Mouse (Mus musculus): ENCODE results near the gene Rflnb. TPM values are rescaled to one million over a fixed set of nuclear protein-coding genes. Genes with fewer than 3 reads are reported as not detected.

The Rflnb gene
- polyA plus RNA-seq, 1 experiment from 2014 or later, result 35.4 TPM

- Histone ChIP-seq H3K4me1 (peaks cover 8% of the 10 kb centered on the region), H3K9me3 (replicated peaks) (no peaks in the 10 kb centered on the region), H3K27ac (no peak within 1 kb of the TSS), H3K27me3 (ENCODE audit: low read depth, poor library complexity, severe bottlenecking) (peaks cover 48% of the 10 kb centered on the region), H3K36me3 (no peaks in the 10 kb centered on the region), H3K4me3 (peak within 1 kb of the TSS; percentile 68)
- peak; percentile 86 for DNase-seq (ENCODE audit: low spot score)
- 13% methylated on average over 36 of the region's 36 CpGs for WGBS
Observed at GRCm38 (mm10) chr11:75999440-76000155, 28.0 kb downstream of the Rflnb start, which contains the start of gene 1700016K19Rik. Gene 1700016K19Rik (plus strand): TSS chr11:75999912.

DNA sequence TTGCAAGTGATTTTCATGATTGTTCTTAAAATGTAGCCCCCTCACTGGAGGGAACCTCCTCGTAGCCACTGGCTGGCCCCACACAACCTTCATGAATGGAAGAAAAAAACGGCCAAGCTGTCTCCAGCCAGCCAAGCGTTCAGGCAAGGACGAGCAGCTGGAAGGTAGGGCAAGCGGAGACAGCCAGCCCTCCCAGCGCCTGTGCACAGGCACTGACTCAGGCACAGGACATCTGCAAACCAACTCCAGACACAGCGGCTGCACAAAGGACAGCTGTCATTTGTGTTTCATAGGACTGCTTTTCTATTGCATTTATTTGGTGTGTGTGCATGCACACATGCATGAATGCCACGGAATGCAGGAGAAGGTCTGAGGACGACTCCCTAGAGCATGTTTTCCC is 33.2 kb downstream of the Rflnb start:
- Histone ChIP-seq H3K4me1 (peaks cover under 1% of the 10 kb centered on the region; the same call in 1 of the 2 replicates), H3K4me3 (no peak overlapping the region), H3K27me3 (ENCODE audit: low read depth, poor library complexity, severe bottlenecking) (peaks cover 5% of the 10 kb centered on the region; the same call in 1 of the 2 replicates), H3K9me3 (replicated peaks) (no peaks in the 10 kb centered on the region), H3K27ac (no peak overlapping the region), H3K36me3 (no peaks in the 10 kb centered on the region)
- no peak for DNase-seq (ENCODE audit: low spot score)
- 68% methylated on average over 9 of the region's 9 CpGs for WGBS

- no peak for DNase-seq (ENCODE audit: low spot score)
- Histone ChIP-seq H3K27ac (no peak overlapping the region), H3K36me3 (no peaks in the 10 kb centered on the region), H3K27me3 (ENCODE audit: low read depth, poor library complexity, severe bottlenecking) (no peaks in the 10 kb centered on the region), H3K9me3 (replicated peaks) (no peaks in the 10 kb centered on the region), H3K4me1 (no peaks in the 10 kb centered on the region), H3K4me3 (no peak overlapping the region)
- WGBS, result 91% methylated on average over 8 of the region's 8 CpGs
Observed at GRCm38 (mm10) chr11:75992481-75992880, 35.1 kb downstream of the Rflnb start.

DNA sequence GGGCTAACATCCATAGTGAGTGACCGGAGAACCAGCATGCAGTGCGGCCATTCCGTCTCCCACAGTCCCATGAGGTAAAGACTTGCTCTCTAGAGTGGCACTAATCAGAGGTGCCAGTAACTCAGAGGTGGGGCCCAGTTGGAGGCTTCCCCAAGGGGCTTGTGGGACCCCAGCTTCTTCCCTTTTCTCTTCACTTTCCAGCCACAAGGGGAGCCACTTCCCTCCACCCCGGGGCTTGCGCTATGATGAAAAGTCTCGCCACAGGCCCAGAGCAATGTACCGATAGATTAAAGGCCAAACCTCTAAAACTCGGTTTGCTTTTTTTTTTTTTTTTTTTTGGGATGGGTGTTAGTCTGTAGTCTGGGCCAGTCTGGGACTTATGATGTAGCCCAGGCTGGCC is 35.7 kb downstream of the Rflnb start:
- Histone ChIP-seq H3K9me3 (replicated peaks) (no peaks in the 10 kb centered on the region), H3K27me3 (ENCODE audit: low read depth, poor library complexity, severe bottlenecking) (no peaks in the 10 kb centered on the region), H3K27ac (no peak overlapping the region), H3K36me3 (no peaks in the 10 kb centered on the region), H3K4me3 (no peak overlapping the region), H3K4me1 (no peaks in the 10 kb centered on the region)
- 88% methylated on average over 8 of the region's 8 CpGs for WGBS
- no peak for DNase-seq (ENCODE audit: low spot score)

DNA sequence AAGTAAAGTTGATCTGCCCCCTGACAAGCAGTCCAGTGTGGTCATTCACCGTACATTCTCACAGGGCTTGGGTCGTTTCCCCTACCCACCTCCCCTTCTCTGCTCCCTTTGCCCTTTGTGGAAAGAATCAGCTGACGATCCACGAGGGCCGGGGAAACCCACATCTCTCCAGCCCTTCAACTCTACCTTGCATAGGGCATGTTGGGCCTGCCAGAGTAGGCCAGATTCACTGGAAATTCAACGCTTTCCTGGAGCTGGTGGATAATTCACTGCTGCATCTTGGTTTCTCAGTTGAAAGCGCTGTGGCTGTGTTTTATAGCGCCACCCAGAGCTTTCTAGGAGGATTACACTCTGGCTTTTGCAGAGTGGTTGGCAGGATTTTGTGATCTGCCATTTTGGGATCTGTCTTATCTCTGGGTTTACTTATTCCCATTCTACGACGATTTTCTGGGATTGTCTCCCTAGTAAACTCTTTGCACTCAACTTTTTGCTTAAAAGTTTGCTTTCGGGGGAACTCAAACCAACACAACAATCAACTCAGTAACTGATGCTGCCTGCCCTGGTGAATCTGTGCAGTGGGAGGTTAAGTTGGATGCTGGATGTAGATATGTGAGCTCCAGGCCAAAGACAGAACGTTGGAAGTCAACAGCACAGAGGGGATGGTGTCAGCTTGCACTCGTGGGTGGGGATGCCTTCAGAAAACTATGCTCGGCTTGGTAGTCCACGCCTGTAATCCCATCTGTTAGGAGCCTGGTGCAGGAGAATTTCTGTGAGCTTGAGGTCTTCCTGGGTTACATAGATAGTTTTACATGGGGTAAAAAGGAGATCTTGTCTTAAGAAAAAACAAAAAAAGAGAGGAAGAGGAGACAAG is 36.4 kb downstream of the Rflnb start:
- no peaks in the 10 kb centered on the region for H3K9me3 ChIP-seq (replicated peaks)
- no peaks in the 10 kb centered on the region for H3K27me3 ChIP-seq (ENCODE audit: low read depth, poor library complexity, severe bottlenecking)
- H3K4me3 ChIP-seq, result no peak overlapping the region
- H3K27ac ChIP-seq, result no peak overlapping the region
- H3K4me1 ChIP-seq, result 0 out of 2 replicates have a peak, but pooled peaks cover 4% of the 10 kb centered on the region
- H3K36me3 ChIP-seq, result no peaks in the 10 kb centered on the region
- no peak for DNase-seq (ENCODE audit: low spot score)
- WGBS, result 78% methylated on average over 15 of the region's 15 CpGs

DNA sequence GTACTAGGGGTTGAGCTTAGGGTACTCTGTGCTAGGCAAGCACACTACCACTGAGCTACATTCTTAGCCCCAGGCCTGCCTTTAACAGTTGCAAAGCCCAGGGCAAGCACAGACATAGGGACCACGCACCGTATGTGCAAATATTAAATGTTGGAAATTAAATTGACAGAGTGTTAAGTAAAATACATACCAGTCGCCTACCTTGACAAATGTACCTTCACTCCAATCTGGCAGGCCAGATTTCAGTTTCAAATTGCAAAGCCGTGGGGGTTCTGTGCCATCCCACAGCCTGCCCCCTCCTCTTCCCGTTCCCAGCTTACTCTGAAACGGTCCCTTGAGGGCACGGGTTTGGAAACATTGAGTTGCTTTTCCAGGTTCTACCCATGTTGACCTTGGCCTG is 41.6 kb downstream of the Rflnb start:
- H3K36me3 ChIP-seq, result no peaks in the 10 kb centered on the region
- H3K27ac ChIP-seq, result no peak overlapping the region
- H3K9me3 ChIP-seq (replicated peaks), result no peaks in the 10 kb centered on the region
- 0 out of 2 replicates have a peak, but pooled peaks cover 6% of the 10 kb centered on the region for H3K4me1 ChIP-seq
- H3K4me3 ChIP-seq, result no peak overlapping the region
- DNase-seq (ENCODE audit: low spot score), result no peak
- no peaks in the 10 kb centered on the region for H3K27me3 ChIP-seq (ENCODE audit: low read depth, poor library complexity, severe bottlenecking)
- WGBS, result 75% methylated on average over 7 of the region's 7 CpGs

DNA sequence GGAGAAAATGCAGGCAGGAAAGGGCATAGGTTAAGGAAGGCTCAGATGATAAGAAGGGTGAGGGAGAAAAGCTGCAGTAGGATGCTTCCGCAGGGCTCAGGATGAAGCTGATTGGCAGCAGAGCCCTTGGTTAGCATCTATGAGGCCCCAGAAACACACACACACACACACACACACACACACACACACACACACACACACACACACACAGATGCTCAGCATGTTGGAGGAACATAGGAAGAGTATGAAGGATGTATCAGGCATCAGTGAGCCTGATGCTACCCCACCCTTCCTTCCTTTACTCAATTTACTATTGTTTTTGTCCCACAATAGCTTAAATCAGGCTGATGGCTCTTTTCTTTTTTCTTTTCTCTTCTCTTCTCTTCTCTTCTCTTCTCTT is 43.0 kb downstream of the Rflnb start:
- Histone ChIP-seq H3K9me3 (replicated peaks) (no peaks in the 10 kb centered on the region), H3K4me1 (0 out of 2 replicates have a peak, but pooled peaks cover 6% of the 10 kb centered on the region), H3K36me3 (no peaks in the 10 kb centered on the region), H3K4me3 (no peak overlapping the region), H3K27ac (no peak overlapping the region), H3K27me3 (ENCODE audit: low read depth, poor library complexity, severe bottlenecking) (no peaks in the 10 kb centered on the region)
- WGBS, result 67% methylated on average over 1 of the region's 1 CpGs
- no peak for DNase-seq (ENCODE audit: low spot score)

DNA sequence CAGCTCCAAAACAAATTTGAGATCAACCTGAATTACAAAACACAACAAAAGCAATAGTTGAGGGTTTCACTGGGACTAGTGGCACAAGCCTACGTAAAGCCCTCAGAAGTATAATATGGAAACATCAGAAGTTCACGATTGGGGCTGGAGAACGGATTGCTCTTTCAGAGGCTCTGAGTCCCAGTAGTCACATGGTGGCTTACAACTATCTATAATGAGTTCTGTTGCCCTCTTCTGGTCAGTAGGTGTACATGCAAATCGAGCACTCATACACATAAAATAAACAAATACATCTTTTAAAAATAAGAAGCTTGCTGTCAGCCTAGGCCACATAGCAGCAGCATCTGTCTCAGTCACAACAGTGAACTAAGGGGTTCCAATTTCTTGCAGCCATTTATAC is 44.4 kb downstream of the Rflnb start:
- DNase-seq (ENCODE audit: low spot score), result no peak

DNA sequence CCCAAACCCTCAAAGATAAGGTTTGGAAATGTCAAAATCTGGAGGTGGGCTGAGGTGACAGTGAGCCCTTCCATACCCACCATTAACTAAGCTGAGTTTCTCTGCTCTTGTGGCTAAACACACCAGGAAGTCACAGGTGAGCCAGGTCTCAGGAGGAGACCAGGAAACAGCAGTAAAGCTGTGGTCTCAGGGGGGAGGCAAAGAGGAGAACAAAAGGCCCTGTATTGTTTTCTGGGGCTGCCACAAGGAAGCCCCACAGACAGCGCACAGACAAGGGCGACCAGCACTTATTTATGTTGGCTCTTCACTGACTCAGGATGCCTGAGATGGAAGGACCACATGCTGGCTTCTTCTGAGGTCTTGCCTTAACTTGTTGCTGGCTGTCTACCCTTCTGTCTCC is 47.2 kb downstream of the Rflnb start:
- DNase-seq (ENCODE audit: low spot score), result no peak
- H3K36me3 ChIP-seq, result no peaks in the 10 kb centered on the region
- no peak overlapping the region for H3K4me3 ChIP-seq
- no peaks in the 10 kb centered on the region for H3K27me3 ChIP-seq (ENCODE audit: low read depth, poor library complexity, severe bottlenecking)
- WGBS, result 47% methylated on average over 2 of the region's 2 CpGs
- no peaks in the 10 kb centered on the region for H3K9me3 ChIP-seq (replicated peaks)
- peaks cover 9% of the 10 kb centered on the region for H3K4me1 ChIP-seq
- H3K27ac ChIP-seq, result no peak overlapping the region

More for the DNA sequence above, 44.4 kb downstream of the Rflnb start:
- 75% methylated on average over 4 of the region's 4 CpGs for WGBS
- no peak overlapping the region for H3K4me3 ChIP-seq
- H3K27ac ChIP-seq, result no peak overlapping the region
- no peaks in the 10 kb centered on the region for H3K27me3 ChIP-seq (ENCODE audit: low read depth, poor library complexity, severe bottlenecking)
- H3K4me1 ChIP-seq, result 0 out of 2 replicates have a peak, but pooled peaks cover 7% of the 10 kb centered on the region
- no peaks in the 10 kb centered on the region for H3K36me3 ChIP-seq
- no peaks in the 10 kb centered on the region for H3K9me3 ChIP-seq (replicated peaks)

DNA sequence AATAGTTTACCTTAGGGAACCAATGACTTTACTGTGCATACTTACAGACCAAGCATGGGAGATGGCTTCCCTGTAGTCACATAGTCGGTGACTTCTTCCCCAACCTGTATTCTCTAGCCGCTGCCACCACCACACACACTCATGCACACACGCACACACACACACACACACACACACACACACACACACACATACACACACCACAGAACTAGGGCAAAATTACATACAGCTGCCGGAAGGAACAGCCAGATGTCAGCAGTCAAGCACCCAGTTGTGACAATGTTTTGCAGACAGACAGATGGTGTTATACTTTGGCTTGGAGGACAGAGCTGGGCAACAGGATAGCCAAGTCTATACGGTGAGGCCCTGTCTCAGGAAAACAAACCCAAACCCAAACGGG is 49.5 kb downstream of the Rflnb start:
- Histone ChIP-seq H3K4me3 (no peak overlapping the region), H3K36me3 (no peaks in the 10 kb centered on the region), H3K9me3 (replicated peaks) (no peaks in the 10 kb centered on the region), H3K27me3 (ENCODE audit: low read depth, poor library complexity, severe bottlenecking) (peaks cover 2% of the 10 kb centered on the region; the same call in 1 of the 2 replicates), H3K27ac (no peak overlapping the region), H3K4me1 (peaks cover 11% of the 10 kb centered on the region)
- 84% methylated on average over 6 of the region's 6 CpGs for WGBS
- DNase-seq (ENCODE audit: low spot score), result no peak

DNA sequence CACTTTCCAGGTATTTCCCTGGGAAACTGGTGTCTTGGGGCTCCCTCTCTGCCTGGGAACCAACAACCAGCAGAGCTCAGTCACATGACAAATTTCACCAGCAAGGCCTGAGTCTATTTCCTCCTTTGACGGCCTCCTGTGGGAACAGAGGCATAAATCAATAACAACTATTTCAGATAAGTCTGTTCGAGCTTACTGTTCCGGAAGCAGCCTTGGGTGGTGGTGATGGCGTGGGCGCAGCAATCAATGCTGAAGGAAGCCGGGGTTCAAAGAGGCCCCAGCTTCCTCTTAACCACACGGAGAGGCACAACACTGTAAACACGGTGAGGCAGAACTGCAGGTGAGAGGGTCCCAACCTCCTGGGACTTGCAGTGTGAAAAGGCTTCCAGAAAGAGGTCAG is 50.8 kb downstream of the Rflnb start:
- WGBS, result 57% methylated on average over 8 of the region's 8 CpGs
- H3K4me3 ChIP-seq, result no peak overlapping the region
- H3K9me3 ChIP-seq (replicated peaks), result no peaks in the 10 kb centered on the region
- H3K36me3 ChIP-seq, result no peaks in the 10 kb centered on the region
- H3K27ac ChIP-seq, result no peak overlapping the region
- peaks cover 12% of the 10 kb centered on the region for H3K4me1 ChIP-seq
- H3K27me3 ChIP-seq (ENCODE audit: low read depth, poor library complexity, severe bottlenecking), result peaks cover 4% of the 10 kb centered on the region
- no peak for DNase-seq (ENCODE audit: low spot score)

GRCm38 (mm10) chr11:75973988-75974387 is 53.6 kb downstream of the Rflnb start:
- Histone ChIP-seq H3K4me1 (peaks cover 12% of the 10 kb centered on the region), H3K36me3 (no peaks in the 10 kb centered on the region), H3K27me3 (ENCODE audit: low read depth, poor library complexity, severe bottlenecking) (peaks cover 21% of the 10 kb centered on the region), H3K9me3 (replicated peaks) (no peaks in the 10 kb centered on the region), H3K4me3 (no peak overlapping the region), H3K27ac (no peak overlapping the region)
- no peak for DNase-seq (ENCODE audit: low spot score)
- 81% methylated on average over 1 of the region's 1 CpGs for WGBS
